Mouse (Mus musculus) CH12.LX (cell line): Measurements from ENCODE around the gene Kcnk2. TPM values are rescaled to one million over a fixed set of nuclear protein-coding genes. Genes with fewer than 3 reads are reported as not detected.
A peak's percentile ranks its signal among the peaks of the same experiment; 100 is the strongest.

ENCODE experiments used
- DNase-seq: peaks from one replicate; pipeline ENCODE4 v3.0.0-alpha.2; 2013; ENCODE audit errors: extremely low read depth
- H3K27ac ChIP-seq: 2 replicates; pipeline ENCODE4 v1.5.1; 2012; ENCODE audit warnings: low read depth, mild to moderate bottlenecking, control low read depth, moderate library complexity; ENCODE audit not compliant: insufficient read depth
- H3K27me3 ChIP-seq: replicated peaks from 2 replicates; pipeline ENCODE3; 2012; ENCODE audit warnings: inconsistent platforms
- H3K36me3 ChIP-seq, 2 experiments: replicated peaks in 1 of 2; 2 replicates each; pipeline versions ENCODE3 to v1.6.1; 2012; ENCODE audit warnings: inconsistent platforms in 1 of 2, low read length in 1 of 2, mild to moderate bottlenecking in 1 of 2, mixed read lengths in 1 of 2, moderate library complexity in 1 of 2; ENCODE audit not compliant: control insufficient read depth in 1 of 2, insufficient read depth in 1 of 2
- H3K4me1 ChIP-seq, 2 experiments: 2 replicates each; pipeline ENCODE4 v1.6.1; 2012; ENCODE audit warnings: inconsistent platforms in 1 of 2, moderate library complexity in 1 of 2; ENCODE audit not compliant: insufficient read depth in 2 of 2, control insufficient read depth in 1 of 2
- H3K4me2 ChIP-seq: 2 replicates; pipeline ENCODE4 v1.6.1; 2012; ENCODE audit warnings: low read depth, mild to moderate bottlenecking, control low read depth; ENCODE audit not compliant: poor library complexity, insufficient read depth, severe bottlenecking
- H3K4me3 ChIP-seq, 3 experiments: fragments of 150-350 bp in 1 of 3; sonication (generic) in 1 of 3; replicated peaks in 1 of 3; 2 replicates each; pipeline versions ENCODE3 to v1.5.1; 2011 to 2012; ENCODE audit warnings: low read depth in 2 of 3, low read length in 2 of 3, mild to moderate bottlenecking in 2 of 3, moderate library complexity in 2 of 3, control low read depth in 1 of 3, improper control_type of control experiment in 1 of 3, inconsistent platforms in 1 of 3, mixed read lengths in 1 of 3; ENCODE audit not compliant: poor library complexity in 1 of 3
- H3K79me2 ChIP-seq: replicated peaks from 2 replicates; pipeline ENCODE4 v1.6.1; 2012; ENCODE audit warnings: mild to moderate bottlenecking, moderate library complexity; ENCODE audit not compliant: control insufficient read depth, poor library complexity, insufficient read depth, severe bottlenecking; ENCODE audit errors: extremely low read depth
- H3K9ac ChIP-seq: 2 replicates; pipeline ENCODE4 v1.6.1; 2012; ENCODE audit warnings: low read depth, mild to moderate bottlenecking, control low read depth, moderate library complexity; ENCODE audit not compliant: insufficient read depth
- H3K9me3 ChIP-seq: replicated peaks from 2 replicates; pipeline ENCODE3; 2012; ENCODE audit warnings: low read length, inconsistent platforms, mixed read lengths
- ELF1 ChIP-seq: IDR thresholded peaks from 2 replicates; pipeline ENCODE4 v1.6.1; 2014; ENCODE audit warnings: low read depth, mild to moderate bottlenecking, inconsistent platforms, low read length, improper control_type of control experiment
- IRF4 ChIP-seq: IDR thresholded peaks from 2 replicates; pipeline ENCODE4 v1.6.1; 2014; ENCODE audit warnings: low read depth, mild to moderate bottlenecking, inconsistent platforms, low read length, improper control_type of control experiment
- JUN ChIP-seq: IDR thresholded peaks from 2 replicates; pipeline ENCODE4 v1.6.1; 2011; ENCODE audit warnings: low read depth, mild to moderate bottlenecking, low read length, improper control_type of control experiment, moderate library complexity; ENCODE audit not compliant: insufficient read depth
- JUND ChIP-seq: conservative IDR thresholded peaks from 2 replicates; pipeline ENCODE4 v1.6.1; 2011; ENCODE audit warnings: low read depth, low read length, improper control_type of control experiment
- KAT2A ChIP-seq: IDR thresholded peaks from 2 replicates; pipeline ENCODE4 v1.6.1; 2012; ENCODE audit warnings: low read length, improper control_type of control experiment, inconsistent platforms; ENCODE audit not compliant: insufficient replicate concordance
- MAFK ChIP-seq: IDR thresholded peaks from 2 replicates; pipeline ENCODE4 v1.6.1; 2011; ENCODE audit warnings: low read length, improper control_type of control experiment; ENCODE audit not compliant: insufficient replicate concordance
- MXI1 ChIP-seq: IDR thresholded peaks from 2 replicates; pipeline ENCODE4 v1.6.1; 2011; ENCODE audit warnings: mild to moderate bottlenecking, low read depth, low read length, improper control_type of control experiment
- MYC ChIP-seq: IDR thresholded peaks from 2 replicates; pipeline ENCODE4 v1.6.1; 2011; ENCODE audit warnings: low read depth, mild to moderate bottlenecking, improper control_type of control experiment, low read length
- NELFE ChIP-seq: IDR thresholded peaks from 2 replicates; pipeline ENCODE4 v1.6.1; 2011; ENCODE audit warnings: low read depth, low read length, improper control_type of control experiment
- NRF1 ChIP-seq: IDR thresholded peaks from 2 replicates; pipeline ENCODE4 v1.6.1; 2014; ENCODE audit warnings: low read depth, mild to moderate bottlenecking, inconsistent platforms, low read length, improper control_type of control experiment, moderate library complexity
- PAX5 ChIP-seq: IDR thresholded peaks from 2 replicates; pipeline ENCODE4 v1.6.1; 2012; ENCODE audit warnings: low read length, inconsistent platforms, mixed read lengths
- POLR2AphosphoS2 ChIP-seq: IDR thresholded peaks from 2 replicates; pipeline ENCODE4 v1.6.1; 2011; ENCODE audit warnings: low read depth, low read length, improper control_type of control experiment
- SMC3 ChIP-seq: IDR thresholded peaks from 2 replicates; pipeline ENCODE4 v1.6.1; 2011; ENCODE audit warnings: low read depth, low read length, improper control_type of control experiment
- TBP ChIP-seq: conservative IDR thresholded peaks from 2 replicates; pipeline ENCODE4 v1.6.1; 2011; ENCODE audit warnings: low read depth, low read length, improper control_type of control experiment
- UBTF ChIP-seq: IDR thresholded peaks from 2 replicates; pipeline ENCODE4 v1.6.1; 2012; ENCODE audit warnings: low read depth, mild to moderate bottlenecking, inconsistent platforms, low read length, improper control_type of control experiment, moderate library complexity
- USF2 ChIP-seq: conservative IDR thresholded peaks from 2 replicates; pipeline ENCODE4 v1.6.1; 2011; ENCODE audit warnings: low read depth, low read length, improper control_type of control experiment
- ZC3H11A ChIP-seq: IDR thresholded peaks from 2 replicates; pipeline ENCODE4 v1.6.1; 2012; ENCODE audit warnings: low read depth, mild to moderate bottlenecking, inconsistent platforms, low read length, improper control_type of control experiment
- ZKSCAN1 ChIP-seq: IDR thresholded peaks from 2 replicates; pipeline ENCODE4 v1.6.1; 2012; ENCODE audit warnings: low read depth, inconsistent platforms, low read length, improper control_type of control experiment, borderline replicate concordance
- ZMIZ1 ChIP-seq: IDR thresholded peaks from 2 replicates; pipeline ENCODE4 v1.6.1; 2012; ENCODE audit warnings: low read depth, mild to moderate bottlenecking, inconsistent platforms, low read length, improper control_type of control experiment
- dilution Hi-C: fragments of 300-500 bp; cut with MboI; formaldehyde crosslinking; loops from 2 replicates; pipeline ENCODE4 v1.14.3; 2020; ENCODE audit warnings: low sequenced_read_pairs; ENCODE audit not compliant: extremely low pct_unique_long_range_greater_than_20kb, extremely low pct_ligation_motif_present
- in situ Hi-C: fragments of 300-500 bp; cut with MboI; formaldehyde crosslinking; loops from 3 replicates; pipeline ENCODE4 v1.14.3; 2019; ENCODE audit warnings: low sequenced_read_pairs, low pct_ligation_motif_present, low pct_unique_long_range_greater_than_20kb, mixed read lengths
- polyA plus RNA-seq: library from polyadenylated mRNA; unstranded; fragments of >175 nt; gene quantifications from 2 replicates; pipeline ENCODE4 v1.2.1, GENCODE M21; 2012; ENCODE audit warnings: low read depth; ENCODE audit not compliant: insufficient read length
- total RNA-seq, 2 experiments: library from RNA; depleted of rRNA; stranded (reverse); fragments of 300-350 nt in 1 of 2; fragments of >200 nt in 1 of 2; gene quantifications; 2 replicates each; pipeline ENCODE4 v1.2.3; 2012 to 2014

Gene Kcnk2
- total and polyA plus RNA-seq, 3 experiments, result 0.19 TPM; not detected in 2

DNA sequence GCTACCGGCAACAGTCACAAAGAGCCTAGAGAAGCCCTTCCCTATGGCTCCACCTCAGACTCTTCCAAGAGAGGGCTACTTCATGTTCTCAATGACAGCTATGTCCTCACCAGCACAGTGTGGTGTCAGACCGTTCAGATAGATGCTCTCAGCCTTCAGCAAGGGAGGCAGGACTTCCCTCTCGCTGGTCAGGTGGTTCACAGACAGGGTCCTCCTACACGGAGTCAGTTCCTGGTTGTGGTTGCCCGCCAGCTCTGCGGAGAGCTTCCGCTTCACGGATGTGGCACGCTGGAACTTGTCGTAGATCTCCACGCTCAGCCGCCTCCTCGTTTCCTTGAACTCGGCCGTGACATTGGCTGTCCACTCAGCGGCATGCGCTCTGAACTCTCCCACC is 192.4 kb downstream of the Kcnk2 start (continued):
- TF ChIP-seq POLR2AphosphoS2, result no peak
- TF ChIP-seq ZKSCAN1, result no peak
- peak; percentile 88 for TF ChIP-seq ELF1
- no peak for TF ChIP-seq JUND
- TF ChIP-seq MYC, result peak; percentile 30; the same call in 1 of the 2 replicates

DNA sequence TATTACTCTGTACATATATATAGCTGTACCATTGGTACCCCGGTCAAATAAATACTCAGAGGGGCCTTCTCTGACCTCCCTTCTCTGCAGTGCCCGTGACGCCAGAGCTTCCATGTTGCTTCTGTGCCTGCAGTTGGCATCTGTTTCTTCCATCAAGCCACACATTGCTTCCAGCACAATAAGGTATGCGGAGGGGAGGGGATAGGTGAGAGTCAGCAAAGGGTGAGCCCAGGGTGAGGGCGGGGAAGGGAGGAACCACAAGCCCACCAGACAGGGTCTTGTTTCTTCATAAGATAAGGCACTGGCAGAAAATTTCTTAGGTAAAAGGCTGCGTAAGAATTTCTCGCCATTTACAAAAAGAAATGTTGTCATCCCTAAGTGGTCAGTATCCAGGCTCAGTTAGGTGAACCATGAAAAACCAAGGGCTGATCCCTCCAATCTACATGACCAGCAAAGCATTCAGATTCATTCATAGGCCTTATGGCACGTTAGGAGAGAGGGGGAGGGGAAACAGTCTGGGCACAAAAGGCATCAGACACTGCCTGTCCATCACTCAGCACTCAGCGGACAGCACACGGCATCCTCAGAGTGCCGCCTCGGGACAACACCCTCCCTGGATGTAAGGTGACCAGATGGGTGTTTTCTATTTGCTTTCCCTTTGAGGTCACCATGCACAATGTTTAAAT is 192.9 kb downstream of the Kcnk2 start:
- H3K27ac ChIP-seq, result no peak overlapping the region; the same call in 1 of the 2 replicates
- peaks cover 7 to 9% of the 10 kb centered on the region in 2 experiments for H3K4me1 ChIP-seq
- no peaks in the 10 kb centered on the region for H3K36me3 ChIP-seq
- TF ChIP-seq ZMIZ1 (no peak), IRF4 (no peak), KAT2A (no peak), ZC3H11A (no peak), PAX5 (no peak), TBP (no peak), JUN (no peak), NRF1 (no peak), MXI1 (no peak), USF2 (no peak), MAFK (no peak), NELFE (no peak), SMC3 (no peak), UBTF (no peak), ELF1 (no peak)
- H3K27me3 ChIP-seq, result no peaks in the 10 kb centered on the region
- peaks cover 5% of the 10 kb centered on the region for H3K9me3 ChIP-seq
- dilution Hi-C loops, result no loop called here
- H3K4me2 ChIP-seq, result peak overlapping the region; percentile 46; the same call in 1 of the 2 replicates
- no peak overlapping the region for H3K9ac ChIP-seq
- in situ Hi-C loops, result no loop called here
- peak; percentile 10 for DNase-seq
- peak overlapping the region in 1 of 3 experiments; percentile 31 for H3K4me3 ChIP-seq
- H3K79me2 ChIP-seq, result no peaks in the 10 kb centered on the region
